Mouse (Mus musculus): ENCODE measurements around the gene Plagl1. TPM values are rescaled to one million over a fixed set of nuclear protein-coding genes. Genes with fewer than 3 reads are reported as not detected.
A peak's percentile ranks its signal among the peaks of the same experiment; 100 is the strongest.

Plagl1 gene
- polyA plus RNA-seq, 1 experiment from 2014 or later = 7.3 TPM

- DNase-seq (ENCODE audit: low spot score) = no peak
Observed at GRCm38 (mm10) chr10:13082459-13082858, 22.2 kb downstream of the Plagl1 start.

GRCm38 (mm10) chr10:13090596-13091424 lies 30.5 kb downstream of the Plagl1 start:
- DNase-seq (ENCODE audit: low spot score) = peak; percentile 47

GRCm38 (mm10) chr10:13092996-13093395 lies 32.7 kb downstream of the Plagl1 start:
- no peak for DNase-seq (ENCODE audit: low spot score)

- DNase-seq (ENCODE audit: low spot score) = no peak
Observed at GRCm38 (mm10) chr10:13098895-13099294, 38.6 kb downstream of the Plagl1 start.

- DNase-seq (ENCODE audit: low spot score) = no peak
Observed at GRCm38 (mm10) chr10:13100061-13100648, 39.9 kb downstream of the Plagl1 start.

GRCm38 (mm10) chr10:13102360-13102759 lies 42.1 kb downstream of the Plagl1 start:
- no peak for DNase-seq (ENCODE audit: low spot score)

- DNase-seq (ENCODE audit: low spot score) = no peak
Observed at GRCm38 (mm10) chr10:13103838-13104237, 43.5 kb downstream of the Plagl1 start.

- DNase-seq (ENCODE audit: low spot score) = no peak
Observed at GRCm38 (mm10) chr10:13106909-13107624, 46.8 kb downstream of the Plagl1 start.

- DNase-seq (ENCODE audit: low spot score) = no peak
Observed at GRCm38 (mm10) chr10:13108021-13108548, 47.8 kb downstream of the Plagl1 start.

- DNase-seq (ENCODE audit: low spot score) = no peak
Observed at GRCm38 (mm10) chr10:13108847-13109246, 48.5 kb downstream of the Plagl1 start.

GRCm38 (mm10) chr10:13109781-13110180 lies 49.5 kb downstream of the Plagl1 start:
- DNase-seq (ENCODE audit: low spot score) = no peak

- DNase-seq (ENCODE audit: low spot score) = no peak
Observed at GRCm38 (mm10) chr10:13112849-13113248, 52.5 kb downstream of the Plagl1 start.

- no peak for DNase-seq (ENCODE audit: low spot score)
Observed at GRCm38 (mm10) chr10:13113641-13114040, 53.3 kb downstream of the Plagl1 start.

GRCm38 (mm10) chr10:13115030-13115429 lies 54.7 kb downstream of the Plagl1 start:
- DNase-seq (ENCODE audit: low spot score) = no peak

GRCm38 (mm10) chr10:13116706-13117665 lies 56.7 kb downstream of the Plagl1 start:
- DNase-seq (ENCODE audit: low spot score) = no peak

GRCm38 (mm10) chr10:13118024-13118769 lies 57.9 kb downstream of the Plagl1 start:
- DNase-seq (ENCODE audit: low spot score) = no peak

GRCm38 (mm10) chr10:13118770-13119102 lies 58.4 kb downstream of the Plagl1 start:
- no peak for DNase-seq (ENCODE audit: low spot score)

GRCm38 (mm10) chr10:13119300-13119699 lies 59.0 kb downstream of the Plagl1 start:
- no peak for DNase-seq (ENCODE audit: low spot score)

- DNase-seq (ENCODE audit: low spot score) = no peak
Observed at GRCm38 (mm10) chr10:13125811-13126210, 65.5 kb downstream of the Plagl1 start.

GRCm38 (mm10) chr10:13127335-13127734 lies 67.0 kb downstream of the Plagl1 start:
- DNase-seq (ENCODE audit: low spot score) = peak; percentile 15

Data from thymus, postnatal 0 days (tissue).